Mouse (Mus musculus) limb, embryonic 12.5 days (tissue): ENCODE data around the gene Serinc4. TPM values are rescaled to one million over a fixed set of nuclear protein-coding genes. Genes with fewer than 3 reads are reported as not detected.

Source experiments
- ATAC-seq: fragments of 200-750 bp; cut with Nextera tagmentation; 2 replicates; pipeline ENCODE4 v1.8.0; 2017; ENCODE audit warnings: low read depth, moderate TSS enrichment; ENCODE audit not compliant: insufficient number of reproducible peaks, insufficient read depth, low FRiP score, low TSS enrichment
- H3K27ac ChIP-seq: fragments of 300-500 bp; sonication (generic); 2 replicates; pipeline ENCODE4 v1.5.1; 2016; ENCODE audit warnings: mild to moderate bottlenecking, moderate library complexity
- H3K27me3 ChIP-seq: fragments of 300-500 bp; sonication (generic); 2 replicates; pipeline ENCODE4 v1.6.1; 2016; ENCODE audit warnings: mild to moderate bottlenecking, moderate library complexity
- H3K36me3 ChIP-seq: fragments of 300-500 bp; sonication (generic); 2 replicates; pipeline ENCODE4 v1.6.1; 2016; ENCODE audit warnings: mild to moderate bottlenecking, moderate library complexity
- H3K4me1 ChIP-seq: fragments of 300-500 bp; sonication (generic); replicated peaks from 2 replicates; pipeline ENCODE4 v1.6.1; 2016
- H3K4me2 ChIP-seq: fragments of 300-500 bp; sonication (generic); 2 replicates; pipeline ENCODE4 v1.6.1; 2016; ENCODE audit warnings: mild to moderate bottlenecking, moderate library complexity
- H3K4me3 ChIP-seq: fragments of 300-500 bp; sonication (generic); replicated peaks from 2 replicates; pipeline ENCODE4 v1.5.1; 2016; ENCODE audit warnings: mild to moderate bottlenecking
- H3K9ac ChIP-seq: fragments of 300-500 bp; sonication (generic); replicated peaks from 2 replicates; pipeline ENCODE4 v1.6.1; 2016; ENCODE audit warnings: mild to moderate bottlenecking, moderate library complexity
- H3K9me3 ChIP-seq: fragments of 300-500 bp; sonication (generic); 2 replicates; pipeline ENCODE4 v1.6.1; 2016; ENCODE audit warnings: mild to moderate bottlenecking, moderate library complexity
- WGBS: fragments of 180-500 bp; shearing (Covaris S2); methylation state at CpG from one replicate; pipeline ENCODE4 v1.1.7; 2016; 5-methylcytosine and 5-hydroxymethylcytosine counted together
- polyA plus RNA-seq: library from polyadenylated mRNA; unstranded; fragments of >200 nt; fragmentation: Nextera tagmentation; extraction: Ambion mirVana; gene quantifications from 2 replicates; pipeline ENCODE4 v1.2.1, GENCODE M21; 2016

Serinc4 gene
- polyA plus RNA-seq, 1 experiment from 2014 or later, result not detected

DNA sequence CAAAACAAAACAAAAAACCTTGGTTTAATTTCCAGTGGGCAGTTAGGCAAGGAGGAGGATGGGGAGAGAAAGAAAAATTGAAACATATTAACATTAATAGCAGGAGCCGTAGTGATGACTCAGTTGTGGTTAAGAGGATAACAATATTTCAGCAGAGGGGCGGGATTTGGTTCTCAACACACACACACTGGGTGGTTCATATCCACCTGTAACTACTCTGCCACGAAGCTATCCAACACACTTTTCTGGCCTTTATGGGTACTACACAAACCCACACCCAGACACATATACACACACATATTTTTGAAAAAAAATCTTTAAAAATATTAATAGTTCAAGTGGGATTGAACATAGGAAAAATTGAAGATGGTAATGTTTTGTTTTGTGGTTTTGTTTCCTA lies 9.6 kb downstream of the Serinc4 start:
- H3K27ac ChIP-seq, result no peak overlapping the region
- H3K9ac ChIP-seq, result no peak overlapping the region
- peaks cover 29% of the 10 kb centered on the region for H3K4me1 ChIP-seq
- no peak for ATAC-seq
- H3K27me3 ChIP-seq, result peaks cover 3% of the 10 kb centered on the region
- WGBS, result 80% methylated on average over 3 of the region's 3 CpGs
- H3K9me3 ChIP-seq, result no peaks in the 10 kb centered on the region
- H3K4me2 ChIP-seq, result no peak overlapping the region
- no peak overlapping the region for H3K4me3 ChIP-seq
- peaks cover 5% of the 10 kb centered on the region for H3K36me3 ChIP-seq

DNA sequence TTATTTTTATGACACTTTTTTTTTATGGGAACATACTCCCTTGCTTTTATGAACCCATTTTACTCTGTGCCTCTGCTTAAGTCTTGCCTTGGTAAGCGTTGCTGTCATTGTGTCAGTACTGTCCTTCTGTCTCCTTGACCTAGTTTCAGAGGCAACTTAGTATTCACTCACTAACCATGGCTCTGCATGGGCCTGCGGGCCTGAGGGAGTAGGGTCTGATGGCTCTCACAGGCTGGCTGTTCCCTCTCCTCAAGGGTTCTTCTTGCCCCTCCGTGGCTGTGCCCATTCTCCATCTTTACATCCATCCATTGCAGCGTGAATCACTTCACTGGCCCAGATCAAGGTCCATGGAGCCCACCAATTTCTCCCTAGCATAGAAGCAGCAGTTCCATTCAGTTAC lies 10.1 kb downstream of the Serinc4 start:
- peaks cover 6% of the 10 kb centered on the region for H3K27me3 ChIP-seq
- no peak overlapping the region for H3K9ac ChIP-seq
- peaks cover 32% of the 10 kb centered on the region for H3K4me1 ChIP-seq
- no peak overlapping the region for H3K4me2 ChIP-seq
- no peaks in the 10 kb centered on the region for H3K9me3 ChIP-seq
- 77% methylated on average over 4 of the region's 4 CpGs for WGBS
- no peak overlapping the region for H3K27ac ChIP-seq
- H3K36me3 ChIP-seq, result peaks cover 3% of the 10 kb centered on the region
- ATAC-seq, result no peak
- no peak overlapping the region for H3K4me3 ChIP-seq

DNA sequence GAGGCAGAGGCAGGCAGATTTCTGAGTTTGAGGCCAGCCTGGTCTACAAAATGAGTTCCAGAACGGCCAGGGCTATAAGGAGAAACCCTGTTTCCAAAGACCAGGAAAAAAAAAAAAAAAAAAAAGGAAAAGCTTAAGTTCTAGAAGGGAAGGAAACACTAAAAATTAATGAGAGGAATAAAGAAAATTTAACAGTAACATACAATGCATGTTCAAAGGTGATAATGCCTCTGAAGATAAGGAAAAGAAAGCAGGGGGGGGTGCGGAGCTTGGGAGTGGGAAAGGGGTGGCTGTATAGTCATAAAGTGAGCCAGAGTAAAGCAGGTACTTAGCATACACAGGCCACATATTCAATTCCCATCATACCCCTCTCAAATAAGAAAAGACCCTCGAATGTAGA lies 11.5 kb downstream of the Serinc4 start:
- no peaks in the 10 kb centered on the region for H3K9me3 ChIP-seq
- no peak for ATAC-seq
- H3K36me3 ChIP-seq, result no peaks in the 10 kb centered on the region
- H3K4me3 ChIP-seq, result no peak overlapping the region
- H3K27ac ChIP-seq, result no peak overlapping the region
- peaks cover 23% of the 10 kb centered on the region for H3K4me1 ChIP-seq
- no peak overlapping the region for H3K4me2 ChIP-seq
- WGBS, result 74% methylated on average over 3 of the region's 3 CpGs
- H3K9ac ChIP-seq, result no peak overlapping the region
- H3K27me3 ChIP-seq, result peaks cover 6% of the 10 kb centered on the region

DNA sequence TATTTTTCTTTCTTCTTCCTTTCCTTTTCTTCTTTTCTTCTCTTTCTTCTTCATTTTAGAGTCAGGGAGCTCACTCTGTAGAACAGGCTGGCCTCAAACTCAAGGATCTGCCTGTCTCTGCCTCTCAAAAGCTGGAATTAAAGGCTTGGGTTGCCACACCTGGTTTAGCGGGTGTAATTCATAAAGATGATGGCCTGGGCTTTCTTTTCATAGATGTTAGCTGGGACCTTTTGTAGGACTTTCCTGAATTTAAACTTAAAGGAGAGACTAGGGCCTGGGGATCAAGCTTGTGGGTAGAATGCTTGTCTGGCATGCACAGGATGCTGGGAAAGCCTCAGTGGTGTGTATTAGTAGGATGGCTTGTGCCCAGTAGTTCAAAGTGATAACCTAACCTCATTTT lies 12.4 kb downstream of the Serinc4 start, which contains the start of gene Ell3:
Gene Ell3, minus strand, starts transcription at position 101 of the 400 bp plus-strand sequence.
- Histone ChIP-seq H3K9me3 (no peaks in the 10 kb centered on the region), H3K9ac (peak within 1 kb of the TSS; percentile 55; the same call in 1 of the 2 replicates), H3K4me1 (peaks cover 22% of the 10 kb centered on the region), H3K27me3 (peaks cover 6% of the 10 kb centered on the region), H3K4me3 (peak within 1 kb of the TSS; percentile 53; the same call in 1 of the 2 replicates), H3K4me2 (peak within 1 kb of the TSS; percentile 92), H3K36me3 (peaks cover 7% of the 10 kb centered on the region), H3K27ac (no peak within 1 kb of the TSS)
- ATAC-seq, result no peak
- 87% methylated on average over 1 of the region's 1 CpGs for WGBS

DNA sequence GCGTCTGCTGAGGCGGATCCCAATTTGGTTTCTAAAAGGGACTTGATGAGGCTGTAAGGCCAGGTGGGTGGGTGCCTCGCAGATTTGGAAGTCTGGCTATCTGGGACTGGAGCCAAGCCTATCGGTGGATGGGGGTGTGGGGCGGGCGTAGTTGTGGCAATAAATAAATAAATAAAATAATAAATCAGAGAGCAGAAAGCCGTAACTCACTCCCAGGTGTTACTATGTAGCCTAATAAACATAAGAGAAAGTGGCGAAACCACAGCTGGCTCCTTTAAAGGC lies 13.6 kb downstream of the Serinc4 start:
- H3K4me1 ChIP-seq, result peaks cover 22% of the 10 kb centered on the region
- H3K36me3 ChIP-seq, result peaks cover 19% of the 10 kb centered on the region
- H3K9me3 ChIP-seq, result no peaks in the 10 kb centered on the region
- 4% methylated on average over 8 of the region's 8 CpGs for WGBS
- H3K9ac ChIP-seq, result peak overlapping the region; percentile 55; the same call in 1 of the 2 replicates
- H3K4me3 ChIP-seq, result peak overlapping the region; percentile 53
- no peak overlapping the region for H3K27ac ChIP-seq
- no peak for ATAC-seq
- H3K27me3 ChIP-seq, result peaks cover 6% of the 10 kb centered on the region
- peak overlapping the region; percentile 92 for H3K4me2 ChIP-seq

DNA sequence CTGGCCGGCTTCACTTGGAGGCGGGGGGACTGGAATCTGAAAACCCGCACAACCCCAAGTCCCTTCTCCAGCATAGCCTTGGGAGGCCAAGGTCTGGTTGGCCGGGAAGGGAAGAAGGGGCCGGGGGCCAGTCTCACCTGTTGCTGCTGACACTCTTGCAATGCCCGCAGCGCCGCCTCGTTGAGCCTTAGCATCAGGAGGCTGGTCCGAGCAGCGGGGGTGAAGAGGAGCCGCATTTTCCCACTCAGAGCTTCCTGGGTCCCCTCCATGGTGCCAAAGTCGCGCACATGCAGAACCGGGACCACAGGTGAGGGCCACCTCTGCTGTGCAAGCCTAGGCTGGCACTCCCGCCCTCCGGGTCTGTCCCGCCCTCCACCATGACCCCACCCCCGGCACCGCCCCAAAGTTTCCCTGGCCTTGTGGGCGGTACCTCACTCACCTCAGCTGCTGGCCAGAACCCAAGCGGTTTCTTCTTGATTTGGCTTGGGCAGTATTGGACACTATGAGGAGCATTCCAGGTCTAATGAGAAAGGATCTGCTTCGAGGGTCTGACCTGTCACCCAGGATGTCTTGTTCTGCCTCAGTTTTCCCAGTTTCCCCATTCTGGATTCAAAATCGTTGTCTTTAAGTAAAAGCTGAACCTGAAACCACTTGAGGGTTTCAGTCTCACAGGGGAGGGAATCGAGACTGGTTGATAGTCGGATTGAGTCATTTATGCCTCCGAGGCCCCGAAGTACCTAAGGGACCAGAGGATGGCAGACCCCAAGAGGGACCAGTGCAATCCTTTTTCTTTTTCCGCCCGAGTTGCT lies 14.1 kb downstream of the Serinc4 start:
- no peaks in the 10 kb centered on the region for H3K9me3 ChIP-seq
- H3K36me3 ChIP-seq, result peaks cover 24% of the 10 kb centered on the region
- WGBS, result 2% methylated on average over 30 of the region's 30 CpGs
- ATAC-seq, result peak; percentile 84
- H3K9ac ChIP-seq, result peak overlapping the region; percentile 55
- no peak overlapping the region for H3K27ac ChIP-seq
- peak overlapping the region; percentile 53 for H3K4me3 ChIP-seq
- peak overlapping the region; percentile 92 for H3K4me2 ChIP-seq
- H3K4me1 ChIP-seq, result peaks cover 22% of the 10 kb centered on the region
- H3K27me3 ChIP-seq, result peaks cover 6% of the 10 kb centered on the region

DNA sequence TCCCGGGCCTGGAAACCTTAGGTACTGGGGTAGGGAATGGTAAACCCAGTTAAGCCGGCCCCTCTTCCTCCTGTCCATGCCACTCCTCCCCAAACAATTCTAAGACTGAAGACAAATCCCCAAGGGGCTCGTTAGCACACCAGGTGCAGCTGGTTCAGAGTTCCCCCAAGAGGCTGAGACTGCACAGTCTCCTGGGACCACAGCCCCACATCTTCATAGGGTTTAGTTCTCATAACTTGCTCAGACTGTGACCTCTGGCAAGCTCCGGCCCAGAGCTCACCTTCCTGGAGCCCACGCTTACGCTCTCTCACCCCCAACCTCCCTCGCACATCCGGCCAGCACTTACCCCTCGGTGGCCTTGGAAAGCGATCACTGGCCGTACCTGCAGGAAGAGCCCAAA lies 14.8 kb downstream of the Serinc4 start:
- Histone ChIP-seq H3K4me3 (peak overlapping the region; percentile 53), H3K4me1 (peaks cover 22% of the 10 kb centered on the region), H3K4me2 (peak overlapping the region; percentile 92), H3K9me3 (no peaks in the 10 kb centered on the region), H3K27me3 (peaks cover 6% of the 10 kb centered on the region), H3K27ac (no peak overlapping the region), H3K9ac (peak overlapping the region; percentile 55), H3K36me3 (peaks cover 31% of the 10 kb centered on the region)
- peak; percentile 9; the same call in 1 of the 2 replicates for ATAC-seq
- WGBS, result 6% methylated on average over 11 of the region's 11 CpGs

DNA sequence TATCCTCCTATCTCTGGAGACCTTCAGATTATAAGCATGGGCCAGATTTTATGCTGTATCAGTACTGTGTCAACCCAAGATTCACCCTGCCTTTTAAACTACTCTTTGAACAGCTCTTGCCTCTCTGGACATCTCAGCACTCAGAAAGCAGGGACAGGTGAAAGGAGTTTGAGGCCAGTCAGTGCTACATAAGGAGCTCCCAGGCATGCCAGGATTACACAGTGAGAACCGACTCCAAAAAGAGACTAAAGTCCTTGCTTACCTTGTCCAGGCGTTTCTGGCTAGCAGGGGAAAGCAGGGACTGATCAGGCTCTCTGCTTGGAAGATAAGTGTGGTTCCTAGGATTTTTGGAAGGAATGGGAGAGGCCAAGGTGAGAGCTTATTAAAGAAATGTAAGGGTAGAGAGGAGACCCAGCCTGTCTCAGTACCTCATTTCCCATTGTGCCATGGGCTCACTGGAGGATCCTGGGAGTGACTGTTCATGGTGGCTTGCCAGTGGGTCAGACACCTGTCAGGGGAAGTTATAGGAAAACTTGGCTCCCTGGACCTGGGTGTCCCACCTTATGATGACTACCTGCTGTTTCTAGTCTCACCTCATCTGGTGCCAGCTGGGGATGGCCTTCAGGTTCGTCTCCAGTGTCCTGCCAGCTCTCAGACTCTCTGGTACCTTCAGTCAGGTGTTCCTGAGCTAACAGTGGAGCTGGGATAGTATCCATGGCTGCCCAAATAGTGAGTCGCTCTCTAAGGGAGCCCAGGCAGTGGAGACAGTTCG lies 15.6 kb downstream of the Serinc4 start:
- H3K27ac ChIP-seq, result no peak overlapping the region
- 0 out of 2 replicates have a peak overlapping the region, but pooled peaks have one; percentile 4 for H3K9ac ChIP-seq
- H3K4me1 ChIP-seq, result peaks cover 22% of the 10 kb centered on the region
- peaks cover 38% of the 10 kb centered on the region for H3K36me3 ChIP-seq
- H3K4me2 ChIP-seq, result peak overlapping the region; percentile 92; the same call in 1 of the 2 replicates
- peaks cover 6% of the 10 kb centered on the region for H3K27me3 ChIP-seq
- H3K4me3 ChIP-seq, result no peak overlapping the region
- no peak for ATAC-seq
- 53% methylated on average over 5 of the region's 5 CpGs for WGBS
- H3K9me3 ChIP-seq, result no peaks in the 10 kb centered on the region

DNA sequence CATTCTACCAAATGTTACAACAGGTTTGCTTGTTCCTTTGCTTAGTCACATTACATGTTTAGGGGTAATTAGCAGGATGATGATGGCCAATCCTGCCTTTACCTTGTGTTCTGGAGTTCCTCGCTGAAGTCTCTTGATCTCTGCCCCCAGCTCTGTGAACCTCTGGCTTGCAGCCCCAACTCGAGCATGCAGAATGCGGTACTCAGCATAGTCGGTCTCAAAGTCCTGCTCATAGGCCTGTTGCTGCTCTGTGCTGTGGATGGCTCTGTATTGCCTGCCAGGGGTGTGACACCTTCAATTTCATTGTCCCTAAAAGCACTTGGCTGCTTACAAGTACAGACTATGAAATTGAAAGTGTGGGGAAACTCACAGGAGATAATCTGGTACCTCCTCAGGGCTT lies 16.8 kb downstream of the Serinc4 start:
- no peak overlapping the region for H3K4me2 ChIP-seq
- WGBS, result 70% methylated on average over 4 of the region's 4 CpGs
- ATAC-seq, result no peak
- H3K36me3 ChIP-seq, result peaks cover 50% of the 10 kb centered on the region
- peaks cover 22% of the 10 kb centered on the region for H3K4me1 ChIP-seq
- no peak overlapping the region for H3K4me3 ChIP-seq
- no peaks in the 10 kb centered on the region for H3K9me3 ChIP-seq
- H3K27ac ChIP-seq, result no peak overlapping the region
- H3K27me3 ChIP-seq, result peaks cover 6% of the 10 kb centered on the region
- H3K9ac ChIP-seq, result no peak overlapping the region

DNA sequence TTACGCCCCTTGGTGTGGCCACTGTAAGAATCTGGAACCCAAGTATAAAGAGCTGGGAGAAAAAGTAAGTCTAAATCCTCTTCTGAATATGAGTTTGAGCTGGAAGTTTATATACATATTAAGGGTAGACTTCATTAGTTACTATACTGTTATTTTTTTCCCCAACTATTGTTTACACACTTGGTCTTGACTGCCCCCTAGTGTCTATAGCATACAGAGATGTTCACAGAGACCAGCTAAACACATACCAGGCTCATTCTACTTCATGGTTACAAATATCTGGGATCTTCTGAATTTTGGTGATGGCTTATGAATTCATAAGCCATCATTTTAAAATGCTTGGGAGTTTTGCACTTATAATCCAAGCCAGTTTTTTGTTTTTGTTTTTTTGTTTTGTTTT lies 21.7 kb downstream of the Serinc4 start:
- Histone ChIP-seq H3K27ac (no peak overlapping the region), H3K9ac (no peak overlapping the region), H3K36me3 (peaks cover 99% of the 10 kb centered on the region), H3K4me2 (no peak overlapping the region), H3K9me3 (no peaks in the 10 kb centered on the region), H3K4me1 (no peaks in the 10 kb centered on the region), H3K27me3 (no peaks in the 10 kb centered on the region), H3K4me3 (no peak overlapping the region)
- WGBS, result 98% methylated on average over 1 of the region's 1 CpGs
- no peak for ATAC-seq

DNA sequence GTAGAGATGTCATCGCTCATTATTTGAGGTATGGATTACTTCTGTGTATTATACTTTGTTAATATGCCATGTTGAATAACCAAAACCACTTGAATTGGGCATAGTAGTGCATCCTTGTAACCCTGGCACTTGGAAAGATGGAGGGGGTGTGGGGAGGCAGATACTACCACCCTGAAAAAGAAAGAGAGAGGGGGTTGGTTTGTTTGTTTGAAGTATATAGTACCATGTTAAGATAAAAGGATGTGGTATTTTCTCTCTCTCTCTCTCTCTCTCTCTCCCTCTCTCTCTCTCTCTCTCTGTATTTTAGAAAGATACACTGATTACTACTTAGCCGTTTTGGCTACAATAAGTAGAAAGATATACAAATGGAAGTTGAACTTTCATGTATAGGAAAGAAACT lies 30.7 kb downstream of the Serinc4 start:
- 94% methylated on average over 2 of the region's 2 CpGs for WGBS
- H3K9ac ChIP-seq, result no peak overlapping the region
- ATAC-seq, result no peak
- H3K27ac ChIP-seq, result no peak overlapping the region
- H3K27me3 ChIP-seq, result no peaks in the 10 kb centered on the region
- peaks cover 97% of the 10 kb centered on the region for H3K36me3 ChIP-seq
- no peaks in the 10 kb centered on the region for H3K4me1 ChIP-seq
- H3K4me2 ChIP-seq, result no peak overlapping the region
- H3K4me3 ChIP-seq, result no peak overlapping the region
- no peaks in the 10 kb centered on the region for H3K9me3 ChIP-seq
